Mouse (Mus musculus) forebrain, embryonic 10.5 days (tissue): ENCODE measurements around the gene Sirpb1a. TPM values are rescaled to one million over a fixed set of nuclear protein-coding genes. Genes with fewer than 3 reads are reported as not detected.

Experiments
- polyA plus RNA-seq: library from polyadenylated mRNA; unstranded; fragments of >200 nt; fragmentation: Nextera tagmentation; extraction: Ambion mirVana; gene quantifications from 2 replicates; pipeline ENCODE4 v1.2.1, GENCODE M21; 2016

Gene Sirpb1a
- polyA plus RNA-seq, 1 experiment from 2014 or later, result not detected

Other genes with a start within 250 kb of the Sirpb1a start
- gene Gm9733, start 94.2 kb downstream of the Sirpb1a start, polyA plus RNA-seq, result not detected in 2 replicates
- gene Sirpb1b, start 148.5 kb upstream of the Sirpb1a start, polyA plus RNA-seq, result not detected in 2 replicates